Mouse (Mus musculus) lung, adult 2 months (tissue): Measurements from ENCODE around the gene Akt1s1. TPM values are rescaled to one million over a fixed set of nuclear protein-coding genes. Genes with fewer than 3 reads are reported as not detected.

Source experiments
- DNase-seq: peaks from one replicate; pipeline ENCODE4 v3.0.0; 2022
- H3K4me1 ChIP-seq: fragments of 200-500 bp; 2 replicates; pipeline ENCODE4 v1.6.1; 2011; ENCODE audit warnings: low read length; ENCODE audit not compliant: control insufficient read depth, insufficient read depth
- H3K4me3 ChIP-seq: fragments of 200-500 bp; replicated peaks from 2 replicates; pipeline ENCODE3; 2011; ENCODE audit warnings: low read depth, mild to moderate bottlenecking, control low read depth, low read length; ENCODE audit errors: extremely low read depth
- CTCF ChIP-seq: fragments of 200-500 bp; IDR thresholded peaks from 2 replicates; pipeline ENCODE4 v1.5.1; 2011; ENCODE audit warnings: mild to moderate bottlenecking, low read length, control low read depth; ENCODE audit not compliant: insufficient read depth
- POLR2A ChIP-seq: fragments of 200-500 bp; IDR thresholded peaks from 2 replicates; pipeline ENCODE4 v1.6.1; 2011; ENCODE audit warnings: low read depth, mild to moderate bottlenecking, control low read depth, low read length, borderline replicate concordance; ENCODE audit errors: extremely low read depth
- WGBS: fragments of 180-500 bp; shearing (Covaris S2); methylation state at CpG from one replicate; pipeline ENCODE4 v1.1.7; 2018; 5-methylcytosine and 5-hydroxymethylcytosine counted together
- polyA plus RNA-seq: library from polyadenylated mRNA; depleted of rRNA; stranded (reverse); fragments of >200 nt; gene quantifications from 2 replicates; pipeline ENCODE4 v1.2.3, GENCODE M21; 2012; rRNA removed

Akt1s1 gene
- polyA plus RNA-seq: 96.6 and 130 TPM in 2 replicates

GRCm38 (mm10) chr7:44848561-44849415 lies at the start of gene Akt1s1, which contains the start of gene Tbc1d17:
TSS of gene Akt1s1 (plus strand) at chr7:44848991.
TSS of gene Tbc1d17 (minus strand) at chr7:44849079.
- TF ChIP-seq POLR2A (peak; percentile 92; the same call in 1 of the 2 replicates), CTCF (no peak)
- peaks cover 11% of the 10 kb centered on the region for H3K4me1 ChIP-seq
- H3K4me3 ChIP-seq: peak within 1 kb of the TSS; percentile 93
- WGBS: under 1% methylated on average over 54 of the region's 54 CpGs
- peak; percentile 99 for DNase-seq

DNA sequence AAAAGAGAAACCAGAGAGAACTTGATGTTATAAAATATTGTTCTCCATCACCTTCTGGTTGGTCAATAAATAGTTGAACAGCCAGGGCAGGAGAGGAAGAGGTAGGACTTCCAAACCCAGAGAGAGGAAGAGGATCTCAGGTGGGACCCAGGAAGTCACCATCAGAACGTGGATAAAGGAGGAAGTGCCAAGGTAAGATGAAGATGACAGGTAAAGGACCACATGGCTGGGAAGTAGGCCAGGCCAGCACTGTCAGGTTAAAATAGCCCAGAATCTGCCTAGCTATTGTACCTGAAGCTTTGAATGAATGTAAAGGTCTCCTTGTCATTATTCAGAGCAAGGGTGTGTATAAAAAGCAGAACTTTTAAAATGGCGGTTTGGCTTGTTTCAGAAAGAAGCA lies 39.9 kb upstream of the Akt1s1 start:
- H3K4me3 ChIP-seq: no peak overlapping the region
- no peak for TF ChIP-seq CTCF
- TF ChIP-seq POLR2A: no peak
- no peak for DNase-seq
- 70% methylated on average over 2 of the region's 2 CpGs for WGBS
- H3K4me1 ChIP-seq: no peaks in the 10 kb centered on the region

DNA sequence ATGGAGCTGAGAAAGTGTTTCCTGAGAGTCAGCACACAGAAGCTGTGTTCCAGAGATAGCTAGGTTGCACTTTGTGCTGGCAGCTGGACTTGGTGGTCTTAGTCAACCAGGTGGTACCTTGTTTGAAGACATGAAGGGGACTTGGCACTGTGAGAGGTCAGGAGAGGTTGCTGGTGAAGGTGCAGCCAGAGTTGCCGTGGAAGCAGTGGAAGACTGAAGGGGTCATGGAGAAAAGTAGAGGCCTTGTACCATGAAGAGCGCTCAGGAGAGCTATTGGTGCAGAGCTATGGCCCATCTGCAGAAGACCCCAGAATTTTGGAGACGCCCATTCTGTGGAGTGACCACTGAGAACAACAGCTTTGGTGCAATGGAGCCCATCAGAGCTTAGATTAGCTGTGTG lies 39.3 kb upstream of the Akt1s1 start:
- no peak for TF ChIP-seq CTCF
- TF ChIP-seq POLR2A: no peak
- 87% methylated on average over 3 of the region's 3 CpGs for WGBS
- DNase-seq: no peak
- no peak overlapping the region for H3K4me3 ChIP-seq
- H3K4me1 ChIP-seq: no peaks in the 10 kb centered on the region

DNA sequence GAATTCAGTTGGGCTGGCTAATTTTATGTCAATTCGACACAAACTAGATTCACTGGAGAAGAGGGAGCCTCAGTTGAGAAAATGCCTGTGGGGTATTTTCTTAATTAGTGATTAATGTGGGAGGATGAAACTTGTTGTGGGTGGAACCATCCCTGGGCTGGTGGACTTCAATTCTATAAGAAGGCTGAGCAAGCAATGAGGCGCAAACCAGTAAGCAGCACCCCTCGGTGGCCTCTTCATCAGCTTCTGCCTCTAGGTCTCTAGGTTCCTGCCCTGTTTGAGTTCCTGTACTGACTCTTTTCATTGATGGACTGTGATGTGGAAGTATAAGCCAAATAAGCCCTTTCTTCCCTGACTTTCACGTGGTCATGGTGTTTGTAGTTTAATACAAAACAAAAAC lies 38.4 kb upstream of the Akt1s1 start:
- Histone ChIP-seq H3K4me3 (no peak overlapping the region), H3K4me1 (peaks cover 3% of the 10 kb centered on the region; the same call in 1 of the 2 replicates)
- TF ChIP-seq POLR2A (no peak), CTCF (no peak)
- WGBS: 75% methylated on average over 4 of the region's 4 CpGs
- DNase-seq: no peak

- 86% methylated on average over 7 of the region's 7 CpGs for WGBS
- no peak for DNase-seq
- TF ChIP-seq CTCF: no peak
- TF ChIP-seq POLR2A: no peak
- Histone ChIP-seq H3K4me3 (no peak overlapping the region), H3K4me1 (peaks cover 3% of the 10 kb centered on the region; the same call in 1 of the 2 replicates)
Observed at GRCm38 (mm10) chr7:44810819-44811557, 37.8 kb upstream of the Akt1s1 start.

DNA sequence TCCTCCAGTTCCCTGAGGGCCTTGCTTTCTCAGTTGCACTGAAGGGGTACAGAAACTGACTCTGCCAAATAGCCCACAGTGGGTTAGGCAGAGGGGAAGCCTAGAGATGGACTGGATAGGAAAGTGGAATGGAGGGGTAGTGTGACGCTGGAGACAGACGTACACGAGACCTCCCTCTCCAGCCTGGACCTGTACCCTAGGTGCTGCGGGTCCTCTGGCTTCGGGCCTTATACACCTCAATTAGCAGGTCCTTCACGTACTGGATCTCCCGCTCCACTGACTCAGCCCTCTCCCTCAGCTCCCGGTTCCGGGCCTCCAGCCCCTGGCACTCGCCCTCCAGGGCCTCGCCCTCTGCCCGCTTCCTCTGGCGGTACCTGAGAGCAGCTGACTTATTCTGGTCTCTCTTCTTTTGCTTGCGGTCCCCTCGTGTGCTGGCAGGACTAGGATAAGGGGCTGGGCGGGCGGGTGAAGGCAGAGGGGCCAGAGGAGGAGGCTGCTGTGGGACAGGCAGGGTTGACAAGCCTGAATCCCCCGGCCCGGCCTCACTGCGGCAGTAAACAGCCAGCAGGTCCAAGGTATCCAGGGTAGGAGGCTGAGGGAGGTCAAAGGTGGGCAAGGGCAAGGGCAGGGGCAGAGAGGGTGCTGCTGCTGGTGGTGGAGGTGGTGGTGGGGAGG lies 36.0 kb upstream of the Akt1s1 start:
- DNase-seq: no peak

DNA sequence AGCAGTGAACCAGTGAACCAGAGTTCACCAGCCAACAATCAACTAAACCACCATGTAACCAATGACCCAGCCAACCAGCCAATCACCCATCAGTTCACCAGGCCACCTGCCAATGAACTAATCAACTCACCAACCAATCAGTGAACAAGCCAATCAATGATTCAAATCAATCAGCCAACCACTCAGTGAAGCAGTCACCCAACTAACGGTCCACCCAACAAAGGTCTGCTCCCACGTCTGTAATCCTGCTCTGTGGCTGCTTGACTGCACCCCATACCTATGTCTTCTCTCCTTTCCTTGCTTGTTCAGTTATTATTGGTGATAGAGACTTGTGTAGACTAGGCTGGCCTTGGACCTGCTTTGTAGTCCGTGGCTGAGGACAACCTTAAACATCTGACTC lies 34.8 kb upstream of the Akt1s1 start:
- WGBS: 88% methylated on average over 3 of the region's 3 CpGs
- DNase-seq: no peak
- TF ChIP-seq POLR2A (no peak), CTCF (no peak)
- H3K4me1 ChIP-seq: peaks cover 12% of the 10 kb centered on the region
- no peak overlapping the region for H3K4me3 ChIP-seq

More for the DNA sequence above, 36.0 kb upstream of the Akt1s1 start:
- TF ChIP-seq POLR2A: no peak
- TF ChIP-seq CTCF: no peak
- Histone ChIP-seq H3K4me3 (no peak overlapping the region), H3K4me1 (peaks cover 9% of the 10 kb centered on the region)
- 87% methylated on average over 20 of the region's 20 CpGs for WGBS

- Histone ChIP-seq H3K4me3 (no peak overlapping the region), H3K4me1 (peaks cover 12% of the 10 kb centered on the region)
- 88% methylated on average over 4 of the region's 4 CpGs for WGBS
- TF ChIP-seq POLR2A: no peak
- no peak for TF ChIP-seq CTCF
- DNase-seq: no peak
Observed at GRCm38 (mm10) chr7:44814423-44814822, 34.4 kb upstream of the Akt1s1 start.

DNA sequence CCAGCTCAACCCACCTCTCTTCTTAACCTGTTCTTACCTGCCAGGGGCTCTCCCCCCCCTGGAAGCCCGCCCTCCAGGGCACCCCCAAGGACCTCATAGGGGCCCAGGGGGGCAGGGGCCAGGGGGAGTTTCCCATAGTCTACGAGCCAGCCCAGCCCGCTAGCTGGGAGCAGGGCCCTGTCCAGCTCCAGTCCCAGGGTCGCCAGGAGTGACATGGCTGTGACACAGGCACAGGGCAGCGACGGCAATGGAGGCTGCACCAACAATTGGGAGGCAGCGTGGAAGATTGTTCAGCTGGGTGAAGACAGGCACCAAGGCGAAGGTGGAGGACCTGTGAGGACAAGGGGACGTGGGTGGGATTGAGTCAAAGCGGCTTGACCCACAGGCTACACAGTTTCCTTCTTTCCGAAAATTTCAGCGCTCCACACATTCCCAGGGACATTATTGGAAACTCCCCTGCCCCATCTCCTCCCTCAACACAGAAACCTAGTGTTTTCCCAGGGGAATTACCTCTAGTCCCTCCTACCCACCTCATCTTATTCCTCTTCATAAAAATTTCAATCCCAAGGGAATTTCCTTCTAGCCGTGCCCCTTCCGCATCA lies 33.7 kb upstream of the Akt1s1 start:
- H3K4me3 ChIP-seq: peak overlapping the region; percentile 89

More for the DNA sequence above, 33.7 kb upstream of the Akt1s1 start:
- TF ChIP-seq POLR2A: no peak
- no peak for TF ChIP-seq CTCF
- 35% methylated on average over 14 of the region's 14 CpGs for WGBS
- DNase-seq: no peak
- H3K4me1 ChIP-seq: peaks cover 15% of the 10 kb centered on the region
